Mouse (Mus musculus) C2C12 (cell line): Measurements from ENCODE around the gene Sprr2k. TPM values are rescaled to one million over a fixed set of nuclear protein-coding genes. Genes with fewer than 3 reads are reported as not detected.

Experiments
- H3K27me3 ChIP-seq: one replicate; pipeline ENCODE4 v1.6.1; 2011; ENCODE audit not compliant: control insufficient read depth, insufficient read depth, insufficient read length
- H3K36me3 ChIP-seq: one replicate; pipeline ENCODE4 v1.6.1; 2011; ENCODE audit not compliant: control insufficient read depth, insufficient read depth
- H3K4me3 ChIP-seq: one replicate; pipeline ENCODE4 v1.5.1; 2011; ENCODE audit warnings: mild to moderate bottlenecking, control low read depth; ENCODE audit not compliant: poor library complexity, insufficient read depth, severe bottlenecking
- H3K79me2 ChIP-seq: one replicate; pipeline ENCODE4 v1.6.1; 2011; ENCODE audit not compliant: control insufficient read depth, insufficient read depth
- H3K79me3 ChIP-seq: one replicate; pipeline ENCODE4 v1.6.1; 2011; ENCODE audit warnings: low read depth, control low read depth
- H3ac ChIP-seq: one replicate; pipeline ENCODE3; 2011; ENCODE audit warnings: low read depth; ENCODE audit not compliant: control insufficient read depth, insufficient read length
- CEBPB ChIP-seq: IDR thresholded peaks from one replicate; pipeline ENCODE4 v1.6.1; 2011; ENCODE audit warnings: low read depth, mild to moderate bottlenecking, control low read depth, moderate library complexity
- CTCF ChIP-seq: IDR thresholded peaks from one replicate; pipeline ENCODE4 v1.5.1; 2011; ENCODE audit not compliant: control insufficient read depth, insufficient read depth, insufficient read length
- FOSL1 ChIP-seq: IDR thresholded peaks from one replicate; pipeline ENCODE4 v1.8.0; 2011; ENCODE audit warnings: mild to moderate bottlenecking, low read length; ENCODE audit not compliant: poor library complexity, insufficient read depth, severe bottlenecking
- MAX ChIP-seq: IDR thresholded peaks from one replicate; pipeline ENCODE4 v1.6.1; 2011; ENCODE audit warnings: mild to moderate bottlenecking, control low read depth
- MYOD1 ChIP-seq: IDR thresholded peaks from one replicate; pipeline ENCODE4 v1.6.1; 2011; ENCODE audit warnings: low read depth; ENCODE audit not compliant: control insufficient read depth, insufficient read length
- MYOG ChIP-seq: IDR thresholded peaks from one replicate; pipeline ENCODE4 v1.6.1; 2011; ENCODE audit not compliant: control insufficient read depth, insufficient read length; ENCODE audit errors: extremely low read depth
- USF1 ChIP-seq: IDR thresholded peaks from one replicate; pipeline ENCODE4 v1.6.1; 2011; ENCODE audit warnings: low read depth, mild to moderate bottlenecking, control low read depth, moderate library complexity
- polyA plus RNA-seq: library from polyadenylated mRNA; unstranded; fragments of >200 nt; fragmentation: generic; extraction: Trizol; gene quantifications from one replicate; pipeline ENCODE4 v1.2.1, GENCODE M21; 2012; ENCODE audit warnings: missing spikeins

Sprr2k gene
- polyA plus RNA-seq, 1 experiment, result 4.0 TPM

DNA sequence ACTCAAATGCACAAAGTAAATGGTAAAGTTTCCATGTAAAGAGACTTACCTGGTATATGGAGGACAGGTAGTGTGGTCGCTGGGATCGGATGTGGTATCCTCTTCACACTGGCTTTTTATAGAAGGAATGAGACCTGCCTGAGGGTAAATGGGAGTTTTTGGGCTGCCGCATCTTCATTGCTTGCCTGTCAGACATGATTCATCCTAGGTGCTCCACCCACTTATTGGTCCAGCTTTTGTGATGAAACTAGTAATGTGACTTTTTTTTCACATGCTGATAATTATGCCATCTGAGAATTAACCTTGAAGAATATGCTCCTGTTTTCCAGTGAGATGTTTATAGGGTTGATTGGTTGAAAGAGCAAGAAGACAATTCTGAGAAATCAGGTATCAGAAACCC, 6.3 kb downstream of the Sprr2k start, which contains the start of gene Sprr1b:
Gene Sprr1b (minus strand): TSS at position 101 of the 400 bp plus-strand sequence.
- Histone ChIP-seq H3K79me2 (no peaks in the 10 kb centered on the region), H3K79me3 (no peaks in the 10 kb centered on the region), H3K36me3 (no peaks in the 10 kb centered on the region), H3ac (no peak within 1 kb of the TSS), H3K27me3 (no peaks in the 10 kb centered on the region), H3K4me3 (no peak within 1 kb of the TSS)
- no peak for TF ChIP-seq MYOD1
- TF ChIP-seq MYOG, result no peak
- no peak for TF ChIP-seq USF1
- TF ChIP-seq MAX, result no peak
- TF ChIP-seq FOSL1, result no peak
- no peak for TF ChIP-seq CTCF
- no peak for TF ChIP-seq CEBPB

DNA sequence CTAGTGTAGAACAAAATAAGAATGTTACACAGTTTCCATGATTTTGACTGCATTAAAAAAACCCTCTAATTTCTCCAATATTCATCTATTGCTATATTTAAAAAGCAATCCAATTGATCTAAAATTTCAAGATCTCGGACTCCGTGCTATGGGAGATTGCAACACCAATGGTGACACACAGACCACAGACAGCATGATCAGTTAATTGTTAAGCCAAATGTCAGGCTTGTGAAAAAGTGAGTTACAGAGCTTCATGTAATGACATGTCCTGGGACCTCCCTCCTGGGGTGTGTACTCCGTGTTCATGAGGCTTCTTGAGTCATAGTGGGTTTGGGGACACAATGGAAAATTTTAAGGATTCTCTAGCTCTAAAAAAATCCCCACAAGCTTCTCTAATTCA, 7.8 kb downstream of the Sprr2k start:
- TF ChIP-seq MYOG, result no peak
- no peak for TF ChIP-seq MAX
- no peak for TF ChIP-seq MYOD1
- peak; percentile 87 for TF ChIP-seq CEBPB
- TF ChIP-seq CTCF, result no peak
- no peak for TF ChIP-seq FOSL1
- no peak for TF ChIP-seq USF1
- Histone ChIP-seq H3K36me3 (no peaks in the 10 kb centered on the region), H3K27me3 (no peaks in the 10 kb centered on the region), H3K79me3 (no peaks in the 10 kb centered on the region), H3K4me3 (no peak overlapping the region), H3K79me2 (no peaks in the 10 kb centered on the region), H3ac (no peak overlapping the region)

DNA sequence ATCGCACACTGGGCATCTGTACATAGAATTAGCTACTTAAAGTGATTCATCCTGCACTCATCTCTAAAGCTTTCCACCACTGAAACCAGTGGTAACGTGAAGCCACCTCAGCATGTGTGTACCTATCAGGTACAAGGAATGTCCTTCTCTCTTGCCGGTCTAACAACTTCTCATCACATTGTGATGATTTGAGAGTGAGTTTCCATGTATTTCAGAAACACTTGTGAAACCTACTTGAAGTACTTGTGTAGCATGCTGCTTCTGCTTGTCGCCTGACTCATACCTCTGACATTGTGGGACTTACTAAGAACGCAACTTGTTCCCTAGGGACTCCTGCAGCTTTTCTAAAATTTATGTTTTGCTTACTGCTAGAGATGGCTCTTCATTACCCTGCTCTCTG, 22.8 kb downstream of the Sprr2k start:
- Histone ChIP-seq H3K79me3 (no peaks in the 10 kb centered on the region), H3K4me3 (no peak overlapping the region), H3K36me3 (no peaks in the 10 kb centered on the region), H3K27me3 (no peaks in the 10 kb centered on the region), H3K79me2 (no peaks in the 10 kb centered on the region), H3ac (no peak overlapping the region)
- TF ChIP-seq MYOD1 (no peak), MYOG (no peak), USF1 (no peak), CTCF (no peak), MAX (no peak), CEBPB (no peak), FOSL1 (no peak)

DNA sequence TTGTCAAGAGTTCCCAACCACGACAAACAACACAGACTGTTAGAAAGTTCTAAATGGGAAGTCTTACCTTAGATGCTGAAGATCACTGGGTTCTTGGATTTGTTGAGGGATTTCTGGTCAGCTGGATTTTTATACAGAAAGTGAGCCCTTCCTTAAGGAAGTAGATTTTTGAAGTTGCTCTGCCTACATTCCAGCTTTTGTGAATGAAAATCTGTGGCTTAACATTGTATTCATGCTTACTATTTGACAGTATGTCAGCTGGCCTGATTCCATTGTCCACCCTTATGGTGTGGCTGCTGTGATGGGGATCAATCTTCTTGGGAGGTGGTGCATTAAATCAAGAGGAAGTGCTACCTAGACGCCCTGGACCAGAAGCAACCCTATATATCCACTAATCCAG, 26.2 kb downstream of the Sprr2k start, which contains the start of gene Sprr3:
Gene Sprr3 (minus strand): TSS at position 101 of the 400 bp plus-strand sequence.
- H3ac ChIP-seq, result no peak within 1 kb of the TSS
- no peak for TF ChIP-seq MYOG
- TF ChIP-seq MAX, result no peak
- no peak for TF ChIP-seq CTCF
- TF ChIP-seq FOSL1, result no peak
- no peak for TF ChIP-seq USF1
- TF ChIP-seq CEBPB, result no peak
- no peak for TF ChIP-seq MYOD1
- no peak within 1 kb of the TSS for H3K4me3 ChIP-seq
- no peaks in the 10 kb centered on the region for H3K27me3 ChIP-seq
- H3K36me3 ChIP-seq, result no peaks in the 10 kb centered on the region
- no peaks in the 10 kb centered on the region for H3K79me3 ChIP-seq
- no peaks in the 10 kb centered on the region for H3K79me2 ChIP-seq

DNA sequence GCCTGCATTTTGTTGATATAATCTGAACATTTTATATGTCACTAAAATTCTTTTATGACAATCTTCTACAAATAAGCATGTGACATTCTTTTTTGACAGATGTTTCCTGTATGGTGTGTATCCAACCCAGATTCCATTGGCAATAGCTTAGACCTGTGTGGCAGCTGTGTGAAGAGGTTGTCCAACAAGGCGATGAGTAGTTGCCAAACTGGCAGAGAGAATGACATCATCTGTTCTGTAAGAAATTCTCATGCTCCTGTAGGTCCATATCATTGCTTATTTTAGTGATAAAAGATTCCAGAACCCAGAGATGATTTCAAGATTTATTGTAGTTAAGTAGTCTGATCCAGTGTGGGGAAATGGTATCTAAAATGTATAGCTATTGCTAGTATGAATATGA, 34.2 kb downstream of the Sprr2k start:
- H3K36me3 ChIP-seq, result no peaks in the 10 kb centered on the region
- no peaks in the 10 kb centered on the region for H3K79me3 ChIP-seq
- H3K4me3 ChIP-seq, result no peak overlapping the region
- no peaks in the 10 kb centered on the region for H3K79me2 ChIP-seq
- TF ChIP-seq MYOG (no peak), MYOD1 (peak; percentile 49), CEBPB (peak; percentile 8)
- H3K27me3 ChIP-seq, result no peaks in the 10 kb centered on the region
- no peak overlapping the region for H3ac ChIP-seq

DNA sequence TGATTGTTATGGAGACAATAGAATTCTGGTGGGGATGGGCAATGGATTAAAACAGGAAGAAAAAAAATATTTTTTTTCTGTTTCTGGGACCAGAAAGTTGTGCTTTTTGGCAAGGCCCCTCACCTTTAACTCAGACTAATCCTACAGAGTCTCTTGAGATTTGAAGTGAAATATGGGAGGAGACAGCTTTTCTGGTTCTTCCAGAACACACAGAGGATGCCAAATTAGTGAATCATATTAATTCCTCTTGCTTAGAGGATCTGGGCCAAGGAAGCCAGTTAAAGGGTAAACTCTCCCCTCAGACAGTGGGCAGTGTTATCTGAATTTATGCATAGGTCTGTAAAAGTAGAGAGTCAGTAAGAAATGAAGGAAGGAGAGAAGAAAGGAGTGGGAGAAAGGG, 35.0 kb downstream of the Sprr2k start:
- Histone ChIP-seq H3K79me3 (no peaks in the 10 kb centered on the region), H3K4me3 (no peak overlapping the region), H3K27me3 (no peaks in the 10 kb centered on the region), H3K79me2 (no peaks in the 10 kb centered on the region), H3ac (no peak overlapping the region), H3K36me3 (no peaks in the 10 kb centered on the region)
- TF ChIP-seq MYOG, result no peak
- TF ChIP-seq MYOD1, result no peak
- no peak for TF ChIP-seq MAX
- no peak for TF ChIP-seq USF1
- no peak for TF ChIP-seq CEBPB
- TF ChIP-seq FOSL1, result no peak
- TF ChIP-seq CTCF, result no peak
